Mouse (Mus musculus) heart, postnatal 25 days (tissue): ENCODE measurements around the gene Rab7. TPM values are rescaled to one million over a fixed set of nuclear protein-coding genes. Genes with fewer than 3 reads are reported as not detected.

Experiments used
- DNase-seq: peaks from one replicate; pipeline ENCODE4 v3.0.0; 2022; ENCODE audit warnings: low spot score
- intact Hi-C: fragments of 180-260 bp; cut with DNase I; formaldehyde crosslinking; loops from one replicate; pipeline ENCODE4 v1.15.1; 2025
- total RNA-seq, 2 experiments: library from RNA; stranded (reverse); gene quantifications; 2 replicates each; pipeline ENCODE4 v1.2.3; 2021

The Rab7 gene
- total RNA-seq, result 100 to 1,000 TPM; 292 to 305 TPM

- DNase-seq, result peak; percentile 95
- intact Hi-C loops, result loop anchor here (2.0 to 5.0 kb wide), 2 partner anchors 20 to 38 kb away; partner anchors contain the start of gene Rpn1
These were observed at the start of gene Rab7 for GRCm38 (mm10) chr6:88044577-88045405. Gene Rab7, minus strand, starts transcription at chr6:88045270.

- intact Hi-C loops, result no loop called here
These were observed 43.9 kb upstream of the Rab7 start for GRCm38 (mm10) chr6:88088971-88089370.

GRCm38 (mm10) chr6:88084278-88085151, 39.4 kb upstream of the Rab7 start, which contains the start of gene Rpn1:
Gene Rpn1, plus strand, starts transcription at chr6:88084482.
- DNase-seq, result peak; percentile 93
- intact Hi-C loops, result loop anchor here (5.0 kb wide), 1 partner anchor 37 kb away; the partner anchor contains the start of gene Rab7

More at GRCm38 (mm10) chr6:88088971-88089370, 43.9 kb upstream of the Rab7 start:
- no peak for DNase-seq

DNA sequence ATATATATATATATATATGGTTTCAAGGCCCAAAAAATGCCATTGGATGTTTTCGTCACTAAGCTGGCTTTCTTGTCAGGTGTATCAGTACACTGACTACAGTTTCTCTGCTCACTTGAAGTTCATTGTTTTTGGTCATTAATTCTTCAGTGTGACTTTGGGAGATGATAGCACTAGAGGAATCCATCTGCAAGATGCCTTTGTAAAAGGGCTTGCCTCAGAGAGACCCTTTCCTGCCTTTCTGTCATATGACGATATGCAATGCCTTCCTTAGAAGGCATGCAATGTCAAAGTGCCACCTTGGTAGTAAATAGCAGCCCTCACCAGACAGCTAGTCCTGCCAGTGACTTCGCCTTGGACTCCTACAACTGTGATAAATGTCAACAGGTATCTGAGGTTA, 38.6 kb upstream of the Rab7 start:
- intact Hi-C loops, result loop anchor here (5.0 kb wide), 1 partner anchor 36 kb away; the partner anchor contains the start of gene Rab7
- DNase-seq, result no peak

GRCm38 (mm10) chr6:88083095-88083494, 38.0 kb upstream of the Rab7 start:
- no peak for DNase-seq
- intact Hi-C loops, result loop anchor here (5.0 kb wide), 1 partner anchor 36 kb away; the partner anchor contains the start of gene Rab7

- DNase-seq, result no peak
- intact Hi-C loops, result loop anchor here (2.0 to 5.0 kb wide), 3 partner anchors 65 to 189 kb away; partner anchors contain the start of genes Copg1 and Hmces
These were observed 31.0 kb upstream of the Rab7 start for GRCm38 (mm10) chr6:88075960-88076517.

- intact Hi-C loops, result loop anchor here (2.0 to 5.0 kb wide), 4 partner anchors 38 to 188 kb away; partner anchors contain the start of genes Copg1 and Hmces
- peak; percentile 93 for DNase-seq
These were observed 29.9 kb upstream of the Rab7 start for GRCm38 (mm10) chr6:88074752-88075554.

DNA sequence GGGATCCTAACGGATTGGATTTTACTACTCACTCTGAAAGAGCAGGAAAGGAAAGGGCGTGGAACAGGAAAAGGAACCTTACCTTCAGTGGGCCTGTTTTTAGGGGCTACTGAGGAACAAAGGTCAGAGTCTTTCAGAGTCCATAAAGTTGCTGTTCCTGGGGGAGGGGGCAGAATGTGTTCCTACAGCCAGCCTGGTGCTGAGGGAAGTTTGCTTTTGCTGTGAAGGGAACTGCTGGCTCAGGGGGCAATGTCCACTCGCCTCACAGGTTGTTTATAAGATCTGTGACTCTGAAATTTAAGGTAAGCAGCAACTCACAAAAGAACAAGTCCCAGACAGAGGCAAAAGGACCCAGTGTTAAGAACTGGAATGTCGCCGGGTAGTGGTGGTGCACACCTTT, 26.1 kb upstream of the Rab7 start:
- DNase-seq, result no peak
- intact Hi-C loops, result loop anchor here (5.0 kb wide), 1 partner anchor 34 kb away; no protein-coding TSS in a partner anchor

- DNase-seq, result no peak
- intact Hi-C loops, result loop anchor here (5.0 kb wide), 1 partner anchor 33 kb away; no protein-coding TSS in a partner anchor
These were observed 25.4 kb upstream of the Rab7 start for GRCm38 (mm10) chr6:88070468-88070867.

GRCm38 (mm10) chr6:88068739-88069138, 23.7 kb upstream of the Rab7 start:
- DNase-seq, result no peak
- intact Hi-C loops, result no loop called here

DNA sequence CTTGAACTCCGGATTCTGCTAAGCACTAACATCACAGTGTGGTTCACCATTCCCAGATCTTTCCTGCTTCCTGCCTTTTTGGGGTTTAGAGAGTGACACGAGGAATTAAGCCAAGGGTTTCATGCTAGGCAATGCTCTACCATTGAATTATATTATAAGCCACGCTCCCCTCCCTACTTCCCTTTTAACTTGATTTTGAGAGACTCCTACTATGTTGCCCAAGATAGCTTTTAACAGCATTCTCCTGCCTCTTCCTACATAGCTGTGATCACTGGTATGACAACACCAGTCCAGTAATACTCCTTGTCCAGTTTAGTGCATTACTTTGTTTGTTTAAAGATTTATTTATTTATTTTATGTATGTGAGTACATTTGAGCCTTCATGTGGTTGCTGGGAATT, 22.7 kb upstream of the Rab7 start:
- intact Hi-C loops, result no loop called here

DNA sequence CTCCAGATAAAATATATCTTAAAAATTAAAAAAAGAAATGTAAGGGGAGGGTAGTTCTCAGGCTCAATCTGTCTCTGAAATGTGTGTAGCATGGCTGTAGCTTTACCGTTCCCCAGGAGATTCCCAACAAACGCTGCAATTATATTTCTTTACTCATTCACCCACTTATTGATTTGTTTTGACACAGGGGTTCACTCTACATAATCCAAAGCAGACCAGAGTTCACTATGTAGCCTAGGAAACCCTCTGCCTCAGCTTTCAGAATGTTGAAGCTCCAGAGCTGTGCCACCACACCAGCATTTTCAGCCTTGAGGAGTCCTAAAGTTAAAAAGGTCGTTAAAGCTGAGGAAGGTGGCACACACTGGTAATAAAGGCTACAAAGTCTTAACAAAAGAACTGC, 20.9 kb upstream of the Rab7 start:
- no peak for DNase-seq
- intact Hi-C loops, result loop anchor here (2.0 kb wide), 1 partner anchor 21 kb away; the partner anchor contains the start of gene Rab7

More for the DNA sequence above, 22.7 kb upstream of the Rab7 start:
- no peak for DNase-seq

DNA sequence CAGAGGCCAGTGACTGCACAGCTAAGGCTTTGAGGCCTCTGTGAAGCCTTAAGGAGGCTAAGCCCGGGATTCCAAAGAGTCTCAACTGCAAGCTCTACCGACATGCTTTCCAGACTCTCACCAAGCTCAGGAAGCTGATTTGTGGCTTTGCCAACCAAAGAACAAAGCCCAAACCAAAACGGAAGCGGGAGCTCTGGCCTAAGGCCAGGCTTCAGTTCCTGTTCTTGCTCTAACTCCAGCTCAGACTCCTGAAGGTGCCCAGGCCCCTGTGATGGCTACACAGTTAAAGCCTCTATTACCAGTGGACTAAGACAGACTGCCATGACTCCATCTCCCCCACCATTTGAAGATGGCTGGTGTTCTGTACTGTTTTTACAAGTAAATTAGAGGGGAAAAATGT, 20.0 kb upstream of the Rab7 start:
- peak; percentile 59 for DNase-seq
- intact Hi-C loops, result loop anchor here (2.0 kb wide), 1 partner anchor 20 kb away; the partner anchor contains the start of gene Rab7

DNA sequence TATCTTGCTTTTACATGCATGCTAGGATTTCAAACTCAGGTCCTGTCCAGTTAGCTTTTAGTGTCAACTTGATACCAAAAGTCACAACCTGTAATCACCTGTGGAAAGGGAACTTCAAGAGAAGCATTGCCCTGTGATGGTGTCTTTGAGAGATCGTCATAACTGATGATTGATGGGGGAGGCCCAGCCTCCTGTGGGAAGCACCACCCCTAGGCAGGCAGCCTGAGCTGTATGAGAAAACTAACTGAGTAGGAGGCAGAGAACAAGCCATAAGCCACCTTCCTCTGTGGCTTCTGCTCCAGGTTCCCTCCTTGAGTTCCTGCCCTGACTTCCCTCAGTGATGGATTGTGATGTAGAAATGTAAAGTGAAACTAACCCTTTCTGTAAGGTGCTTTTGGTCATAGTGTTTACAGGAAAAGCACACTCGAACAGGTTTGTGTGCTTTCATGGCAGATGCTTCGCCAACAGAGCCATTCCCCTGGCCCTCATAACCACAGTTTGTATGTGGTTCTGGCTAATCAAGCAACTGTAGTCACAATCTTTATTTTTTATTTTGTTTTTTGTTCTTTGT, 19.1 kb upstream of the Rab7 start:
- DNase-seq, result no peak
- intact Hi-C loops, result loop anchor here (2.0 kb wide), 1 partner anchor 19 kb away; the partner anchor contains the start of gene Rab7

DNA sequence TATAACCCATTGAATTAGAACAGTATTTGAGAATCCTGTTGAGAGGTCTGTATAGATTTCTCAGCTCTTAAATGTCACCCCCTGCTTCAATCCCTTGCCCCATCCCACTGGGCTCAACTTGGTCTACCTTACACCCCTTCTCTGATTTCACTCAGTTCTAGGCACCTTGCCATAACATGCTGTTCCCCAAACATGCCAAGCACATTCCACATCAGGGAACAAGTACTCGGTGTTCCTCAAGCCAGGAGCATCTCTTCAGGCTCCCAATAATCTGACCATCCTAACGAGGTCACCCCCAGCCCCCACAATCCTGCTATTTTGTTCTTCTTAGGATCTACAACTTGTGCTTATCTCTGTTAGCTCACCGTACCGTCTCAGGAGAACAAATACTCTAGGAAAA, 17.3 kb upstream of the Rab7 start:
- DNase-seq, result no peak
- intact Hi-C loops, result no loop called here

DNA sequence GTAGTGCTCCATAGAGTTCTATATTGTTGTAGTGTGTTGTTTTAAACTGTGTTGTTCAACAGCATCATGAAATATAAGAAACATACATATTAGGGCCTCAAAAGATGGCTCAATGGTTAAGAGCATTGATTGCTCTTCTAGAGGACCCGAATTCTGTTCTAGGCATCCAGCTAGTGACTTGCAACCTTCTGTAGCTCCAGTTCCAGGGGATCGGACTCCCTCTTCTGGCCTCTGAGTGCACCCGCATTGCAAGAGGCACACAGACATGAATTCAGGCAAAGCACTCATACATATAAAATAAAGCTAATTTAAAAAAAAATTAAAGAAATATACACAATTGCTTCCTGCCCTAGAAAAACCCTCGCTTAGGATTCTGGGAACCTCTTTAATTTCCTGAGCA, 16.3 kb upstream of the Rab7 start:
- no peak for DNase-seq
- intact Hi-C loops, result no loop called here

DNA sequence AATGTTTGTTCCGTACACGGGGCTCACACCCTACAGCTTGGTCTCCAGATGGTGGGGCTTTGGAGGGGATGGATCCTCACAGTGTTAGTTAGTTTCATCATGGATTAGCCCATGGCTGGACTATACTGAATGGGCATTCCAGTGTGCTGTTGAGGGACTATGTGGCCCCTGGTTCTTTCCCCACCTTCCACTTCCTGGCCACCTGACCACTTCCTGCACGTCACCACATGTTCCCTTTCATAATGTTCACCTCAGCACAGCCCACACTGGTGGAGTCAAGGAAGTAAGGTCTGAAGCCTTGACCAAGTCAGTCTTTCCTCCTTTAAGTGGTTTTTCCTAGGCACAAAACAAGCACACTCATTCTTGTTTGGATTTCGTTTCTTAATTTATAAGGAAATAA, 15.5 kb upstream of the Rab7 start:
- intact Hi-C loops, result no loop called here
- DNase-seq, result no peak

- intact Hi-C loops, result no loop called here
- no peak for DNase-seq
These were observed 14.8 kb upstream of the Rab7 start for GRCm38 (mm10) chr6:88059903-88060302.
